Mouse (Mus musculus) hindbrain, postnatal 0 days (tissue): ENCODE measurements around the gene Hist2h2be. TPM values are rescaled to one million over a fixed set of nuclear protein-coding genes. Genes with fewer than 3 reads are reported as not detected.
A peak's percentile ranks its signal among the peaks of the same experiment; 100 is the strongest.

Experiments used
- ATAC-seq: fragments of 200-750 bp; cut with Nextera tagmentation; 2 replicates; pipeline ENCODE4 v1.8.0; 2017; ENCODE audit warnings: mild to moderate bottlenecking, moderate TSS enrichment, moderate library complexity
- DNase-seq: peaks from one replicate; pipeline ENCODE4 v3.0.0-alpha.2; 2015; ENCODE audit warnings: low spot score
- H3K27ac ChIP-seq: fragments of 300-500 bp; sonication (generic); 2 replicates; pipeline ENCODE4 v1.5.1; 2014; ENCODE audit warnings: mild to moderate bottlenecking
- H3K27me3 ChIP-seq: fragments of 300-500 bp; sonication (generic); 2 replicates; pipeline ENCODE4 v1.6.1; 2014; ENCODE audit warnings: low read length, mixed read lengths; ENCODE audit not compliant: insufficient read depth
- H3K36me3 ChIP-seq: fragments of 300-500 bp; sonication (generic); 2 replicates; pipeline ENCODE4 v1.6.1; 2014; ENCODE audit warnings: low read length, mixed read lengths; ENCODE audit not compliant: insufficient read depth
- H3K4me1 ChIP-seq: fragments of 300-500 bp; sonication (generic); 2 replicates; pipeline ENCODE4 v1.6.1; 2014; ENCODE audit warnings: antibody characterized with exemption, low read length, mixed read lengths; ENCODE audit not compliant: insufficient read depth
- H3K4me2 ChIP-seq: fragments of 300-500 bp; sonication (generic); 2 replicates; pipeline ENCODE4 v1.6.1; 2014; ENCODE audit warnings: low read depth, mild to moderate bottlenecking, low read length, moderate library complexity, mixed read lengths
- H3K4me3 ChIP-seq: fragments of 300-500 bp; sonication (generic); 2 replicates; pipeline ENCODE4 v1.5.1; 2014; ENCODE audit warnings: low read length
- H3K9ac ChIP-seq: fragments of 300-500 bp; sonication (generic); replicated peaks from 2 replicates; pipeline ENCODE4 v1.6.1; 2014; ENCODE audit warnings: mild to moderate bottlenecking, low read length, moderate library complexity, mixed read lengths
- H3K9me3 ChIP-seq: fragments of 300-500 bp; sonication (generic); 2 replicates; pipeline ENCODE4 v1.6.1; 2016; ENCODE audit warnings: low read length, mixed read lengths
- CTCF ChIP-seq: IDR thresholded peaks from 2 replicates; pipeline ENCODE4 v1.5.1; 2016; ENCODE audit warnings: antibody characterized with exemption, control low read depth, low read depth
- WGBS: fragments of 180-500 bp; shearing (Covaris S2); extraction: QIAGEN DNeasy Blood & Tissue Kit; methylation state at CpG from one replicate; pipeline ENCODE4 v1.1.7; 2014; 5-methylcytosine and 5-hydroxymethylcytosine counted together
- polyA plus RNA-seq: library from polyadenylated mRNA; unstranded; fragments of >200 nt; fragmentation: Nextera tagmentation; extraction: Ambion mirVana; gene quantifications from 2 replicates; pipeline ENCODE4 v1.2.1, GENCODE M21; 2015
- total RNA-seq: library from RNA; depleted of rRNA; stranded (reverse); fragments of >200 nt; gene quantifications from 2 replicates; pipeline ENCODE4 v1.2.3, GENCODE M21; 2014

Gene Hist2h2be
- total and polyA plus RNA-seq, 2 experiments from 2014 or later, result 4.0 to 10.1 TPM

- Histone ChIP-seq H3K4me3 (no peak overlapping the region), H3K4me2 (no peak overlapping the region), H3K4me1 (peaks cover 13% of the 10 kb centered on the region; the same call in 1 of the 2 replicates), H3K27ac (no peak overlapping the region), H3K9ac (no peak overlapping the region), H3K9me3 (no peaks in the 10 kb centered on the region), H3K27me3 (no peaks in the 10 kb centered on the region), H3K36me3 (peaks cover 29% of the 10 kb centered on the region)
- no peak for TF ChIP-seq CTCF
- DNase-seq (no peak), ATAC-seq (no peak)
- WGBS, result 96% methylated on average over 4 of the region's 4 CpGs
Observed at GRCm38 (mm10) chr3:96178427-96178826, 42.5 kb upstream of the Hist2h2be start.

DNA sequence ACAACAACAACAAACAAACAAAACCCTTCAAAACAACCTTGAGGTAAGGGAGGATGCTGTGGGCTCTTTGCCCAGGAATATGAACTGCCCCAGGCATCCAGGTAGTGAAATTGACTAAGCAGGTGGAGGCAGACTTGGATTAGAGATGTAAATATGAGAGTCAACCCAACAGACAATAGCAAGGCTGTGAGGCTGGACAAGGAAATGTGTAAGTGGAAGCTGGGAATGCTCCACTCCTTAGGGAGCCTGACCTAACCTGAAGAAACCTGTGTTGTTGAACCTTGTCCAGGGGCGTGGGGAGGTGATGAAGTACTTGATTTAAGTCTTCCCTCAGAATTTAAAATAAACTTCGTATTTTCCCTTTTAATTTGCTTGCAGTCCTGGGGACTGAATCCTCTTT is 42.0 kb upstream of the Hist2h2be start:
- H3K4me3 ChIP-seq, result no peak overlapping the region
- no peaks in the 10 kb centered on the region for H3K27me3 ChIP-seq
- WGBS, result 77% methylated on average over 2 of the region's 2 CpGs
- H3K4me1 ChIP-seq, result peaks cover 13% of the 10 kb centered on the region; the same call in 1 of the 2 replicates
- H3K9me3 ChIP-seq, result no peaks in the 10 kb centered on the region
- DNase-seq (no peak), ATAC-seq (no peak)
- H3K36me3 ChIP-seq, result peaks cover 29% of the 10 kb centered on the region
- H3K9ac ChIP-seq, result no peak overlapping the region
- TF ChIP-seq CTCF, result no peak
- H3K4me2 ChIP-seq, result no peak overlapping the region
- no peak overlapping the region for H3K27ac ChIP-seq

DNA sequence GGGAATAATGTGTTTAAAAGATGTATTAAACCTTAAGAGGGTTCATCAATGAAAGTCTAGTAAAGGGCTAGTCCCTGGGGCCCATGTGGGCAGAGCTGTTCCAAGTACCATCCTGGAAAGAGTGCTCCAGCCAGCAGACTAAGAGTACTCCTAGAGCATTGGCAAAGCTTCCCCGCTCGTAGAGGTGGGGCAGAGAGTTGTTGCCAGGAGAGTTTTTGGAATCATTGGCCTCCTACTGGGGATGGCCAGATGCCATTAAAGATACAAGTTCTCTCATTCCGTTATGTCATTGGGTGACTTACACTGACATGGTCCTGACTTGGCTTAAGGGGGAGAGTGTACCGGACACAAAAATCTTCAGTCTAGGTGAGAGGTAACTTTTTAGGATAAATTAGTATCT is 41.4 kb upstream of the Hist2h2be start:
- Histone ChIP-seq H3K36me3 (peaks cover 27% of the 10 kb centered on the region), H3K9ac (no peak overlapping the region), H3K9me3 (no peaks in the 10 kb centered on the region), H3K4me1 (peaks cover 13% of the 10 kb centered on the region; the same call in 1 of the 2 replicates), H3K4me3 (no peak overlapping the region), H3K27me3 (no peaks in the 10 kb centered on the region), H3K27ac (0 out of 2 replicates have a peak overlapping the region, but pooled peaks have one; percentile 22), H3K4me2 (no peak overlapping the region)
- no peak for TF ChIP-seq CTCF
- WGBS, result 32% methylated on average over 4 of the region's 4 CpGs
- ATAC-seq (no peak), DNase-seq (peak; percentile 71)

DNA sequence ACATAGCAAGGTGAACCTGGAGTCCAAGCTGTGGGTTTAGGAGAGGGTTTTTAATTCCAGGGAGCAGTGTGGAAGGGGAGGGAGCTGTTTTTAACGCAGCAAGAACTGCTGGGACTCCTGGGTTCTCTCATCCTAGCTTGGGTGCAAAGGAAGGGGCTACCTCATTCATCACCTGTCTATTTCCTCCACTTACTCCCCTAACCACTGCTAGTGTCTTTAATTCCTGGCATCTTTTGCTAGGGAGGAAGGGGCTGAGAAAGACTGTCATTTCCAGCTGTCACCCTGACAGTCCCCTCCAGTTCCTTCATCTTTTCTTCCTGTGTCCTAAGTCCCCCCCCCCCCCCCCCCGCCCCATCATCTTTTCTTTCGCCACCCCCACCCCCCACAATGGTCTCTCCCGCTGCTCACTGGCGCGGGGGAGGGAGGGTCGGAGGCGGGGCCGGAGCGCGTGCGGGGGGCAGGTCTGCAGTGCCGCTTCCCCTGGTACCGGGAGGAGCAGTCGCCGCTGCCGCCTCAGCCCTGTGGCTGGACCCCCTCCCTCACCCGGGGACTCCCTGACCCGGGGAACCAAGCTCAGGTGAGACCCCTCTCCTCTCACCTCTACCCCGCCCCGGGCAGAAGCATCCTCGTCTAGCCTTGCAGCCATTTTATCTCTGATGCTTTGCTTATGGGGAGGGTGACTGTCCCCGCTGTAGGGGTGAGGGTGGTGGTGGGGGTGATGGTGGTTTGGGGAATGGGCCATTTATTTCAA is 40.0 kb upstream of the Hist2h2be start, which contains the start of gene Sv2a:
TSS of gene Sv2a (plus strand) at position 425 of the 751 bp plus-strand sequence.
- Histone ChIP-seq H3K9ac (peak within 1 kb of the TSS; percentile 74), H3K4me3 (peak within 1 kb of the TSS; percentile 70), H3K4me1 (peaks cover 13% of the 10 kb centered on the region; the same call in 1 of the 2 replicates), H3K36me3 (peaks cover 18% of the 10 kb centered on the region), H3K27ac (peak within 1 kb of the TSS; percentile 89), H3K27me3 (no peaks in the 10 kb centered on the region), H3K9me3 (no peaks in the 10 kb centered on the region), H3K4me2 (peak within 1 kb of the TSS; percentile 69)
- ATAC-seq (peak; percentile 80), DNase-seq (peak; percentile 84)
- TF ChIP-seq CTCF, result no peak
- WGBS, result under 1% methylated on average over 18 of the region's 23 CpGs

GRCm38 (mm10) chr3:96181510-96182381 is 39.2 kb upstream of the Hist2h2be start:
- Histone ChIP-seq H3K27me3 (no peaks in the 10 kb centered on the region), H3K4me3 (peak overlapping the region; percentile 70), H3K9me3 (no peaks in the 10 kb centered on the region), H3K4me1 (peaks cover 13% of the 10 kb centered on the region; the same call in 1 of the 2 replicates), H3K27ac (peak overlapping the region; percentile 89), H3K36me3 (peaks cover 10% of the 10 kb centered on the region; the same call in 1 of the 2 replicates), H3K9ac (peak overlapping the region; percentile 74), H3K4me2 (peak overlapping the region; percentile 69)
- no peak for TF ChIP-seq CTCF
- DNase-seq, result peak; percentile 63
- peak; percentile 57 for ATAC-seq
- 22% methylated on average over 12 of the region's 12 CpGs for WGBS

DNA sequence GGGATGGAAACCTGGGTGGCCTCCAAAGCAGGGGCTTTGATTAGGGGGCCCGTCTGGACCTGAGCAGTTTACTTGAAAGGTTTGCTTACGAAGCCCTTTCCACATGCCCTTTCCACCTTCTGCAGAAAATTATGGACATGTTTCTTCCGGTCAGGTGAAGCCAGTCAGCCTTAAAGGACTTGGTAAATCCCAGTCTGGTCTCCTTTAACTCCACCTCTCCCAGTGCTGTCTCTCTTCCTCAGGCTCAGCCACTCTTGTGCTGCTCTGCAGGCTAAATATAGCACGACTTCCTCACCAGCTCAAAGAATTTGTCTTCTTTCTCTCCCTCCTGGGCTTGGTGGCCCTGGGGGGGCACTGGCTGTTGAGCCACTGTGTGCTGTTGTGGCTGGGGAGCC is 38.5 kb upstream of the Hist2h2be start:
- Histone ChIP-seq H3K4me3 (peak overlapping the region; percentile 70), H3K9ac (peak overlapping the region; percentile 74), H3K9me3 (no peaks in the 10 kb centered on the region), H3K4me2 (peak overlapping the region; percentile 69), H3K36me3 (peaks cover 14% of the 10 kb centered on the region), H3K27ac (peak overlapping the region; percentile 89), H3K27me3 (no peaks in the 10 kb centered on the region), H3K4me1 (peaks cover 13% of the 10 kb centered on the region; the same call in 1 of the 2 replicates)
- peak; percentile 18 for DNase-seq
- 30% methylated on average over 4 of the region's 4 CpGs for WGBS
- no peak for TF ChIP-seq CTCF
- ATAC-seq, result no peak
